Mouse (Mus musculus) liver, embryonic 14.5 days (tissue): ENCODE results near the gene Olfr813. TPM values are rescaled to one million over a fixed set of nuclear protein-coding genes. Genes with fewer than 3 reads are reported as not detected.
"Not testable (repeated sequence)": the region's sequence is repeated elsewhere in the genome, so short reads cannot be mapped to it uniquely, and the experiment has no call there.

ENCODE experiments used
- ATAC-seq: fragments of 200-750 bp; cut with Nextera tagmentation; 2 replicates; pipeline ENCODE4 v1.8.0; 2017; ENCODE audit warnings: moderate number of reproducible peaks, mild to moderate bottlenecking, moderate library complexity; ENCODE audit not compliant: insufficient read depth
- DNase-seq, 3 experiments: peaks; one replicate each; pipeline ENCODE4 v3.0.0-alpha.2; 2012 to 2013; ENCODE audit warnings: low read depth in 3 of 3, low spot score in 3 of 3
- H3K27ac ChIP-seq: fragments of 300-500 bp; sonication (generic); 2 replicates; pipeline ENCODE4 v1.5.1; 2014; ENCODE audit warnings: moderate library complexity, mild to moderate bottlenecking, control low read depth, inconsistent platforms
- H3K27me3 ChIP-seq: fragments of 300-500 bp; sonication (generic); 2 replicates; pipeline ENCODE4 v1.6.1; 2014; ENCODE audit warnings: mild to moderate bottlenecking, low read length, moderate library complexity; ENCODE audit not compliant: control insufficient read depth, insufficient read depth
- H3K36me3 ChIP-seq: fragments of 300-500 bp; sonication (generic); replicated peaks from 2 replicates; pipeline ENCODE4 v1.6.1; 2014; ENCODE audit warnings: low read depth; ENCODE audit not compliant: control insufficient read depth, insufficient read depth
- H3K4me1 ChIP-seq, 2 experiments: fragments of 200-500 bp in 1 of 2; fragments of 300-500 bp in 1 of 2; sonication (generic) in 1 of 2; replicated peaks; 2 replicates each; pipeline ENCODE4 v1.6.1; 2012 to 2014; ENCODE audit warnings: antibody characterized with exemption in 1 of 2, inconsistent platforms in 1 of 2, low read length in 1 of 2; ENCODE audit not compliant: control insufficient read depth in 2 of 2, insufficient read depth in 2 of 2
- H3K4me2 ChIP-seq: fragments of 300-500 bp; sonication (generic); 2 replicates; pipeline ENCODE4 v1.6.1; 2014; ENCODE audit warnings: low read depth, mild to moderate bottlenecking, control low read depth, moderate library complexity
- H3K4me3 ChIP-seq, 2 experiments: fragments of 200-500 bp in 1 of 2; fragments of 300-500 bp in 1 of 2; sonication (generic) in 1 of 2; 2 replicates each; pipeline ENCODE4 v1.5.1; 2012 to 2014; ENCODE audit warnings: low read depth in 2 of 2, low read length in 2 of 2, mild to moderate bottlenecking in 2 of 2, control low read depth in 1 of 2, inconsistent platforms in 1 of 2, moderate library complexity in 1 of 2; ENCODE audit not compliant: insufficient read depth in 1 of 2
- H3K9ac ChIP-seq: fragments of 300-500 bp; sonication (generic); replicated peaks from 2 replicates; pipeline ENCODE4 v1.6.1; 2014; ENCODE audit warnings: mild to moderate bottlenecking, control low read depth, moderate library complexity
- H3K9me3 ChIP-seq: fragments of 300-500 bp; sonication (generic); 2 replicates; pipeline ENCODE4 v1.6.1; 2016; ENCODE audit warnings: low read length, mixed read lengths; ENCODE audit not compliant: control insufficient read depth
- CTCF ChIP-seq: IDR thresholded peaks from 2 replicates; pipeline ENCODE4 v1.5.1; 2016; ENCODE audit warnings: antibody characterized with exemption, low read depth, control low read depth
- EP300 ChIP-seq: IDR thresholded peaks from 2 replicates; pipeline ENCODE4 v1.6.1; 2016; ENCODE audit warnings: antibody characterized with exemption, low read depth
- WGBS: fragments of 180-500 bp; shearing (Covaris S2); extraction: QIAGEN DNeasy Blood & Tissue Kit; methylation state at CpG from one replicate; pipeline ENCODE4 v1.1.7; 2014; ENCODE audit not compliant: insufficient replicate concordance; 5-methylcytosine and 5-hydroxymethylcytosine counted together
- polyA plus RNA-seq, 2 experiments: library from polyadenylated mRNA; depleted of rRNA in 1 of 2; stranded (reverse) in 1 of 2; unstranded in 1 of 2; fragments of >200 nt; fragmentation: Nextera tagmentation in 1 of 2; extraction: Ambion mirVana in 1 of 2; gene quantifications; 2 replicates each; pipeline versions ENCODE4 v1.2.1 to v1.2.3; 2012 to 2014

Gene Olfr813
- polyA plus RNA-seq, 2 experiments = not detected

DNA sequence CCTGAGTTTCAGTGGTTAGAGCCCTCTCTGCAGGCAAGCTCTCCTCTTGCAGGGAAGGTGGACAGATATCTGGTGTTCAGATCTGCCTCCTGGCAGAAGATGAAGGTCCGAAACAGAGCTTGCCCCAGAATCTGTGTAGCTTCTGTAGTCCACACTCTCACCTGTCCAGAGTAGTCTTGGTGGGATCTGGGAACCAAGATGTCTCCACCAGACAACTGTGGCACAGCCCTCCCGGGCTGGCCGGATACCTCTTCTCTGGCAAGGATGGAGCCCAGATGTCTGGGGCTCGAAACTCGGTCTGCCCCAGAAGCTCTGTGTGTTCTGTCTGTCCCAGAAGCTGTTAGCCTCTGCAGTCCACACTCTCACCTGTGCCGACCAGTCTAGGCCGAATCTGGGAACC, 30.8 kb downstream of the Olfr813 start:
- Histone ChIP-seq H3K27me3 (no peaks in the 10 kb centered on the region), H3K4me1 (no peaks in the 10 kb centered on the region), H3K4me3 (no peak overlapping the region), H3K36me3 (no peaks in the 10 kb centered on the region), H3K9me3 (no peaks in the 10 kb centered on the region), H3K4me2 (no peak overlapping the region), H3K27ac (no peak overlapping the region), H3K9ac (no peak overlapping the region)
- TF ChIP-seq CTCF (no peak), EP300 (no peak)
- DNase-seq (no peak), ATAC-seq (no peak)
- 70% methylated on average over 7 of the region's 7 CpGs for WGBS

DNA sequence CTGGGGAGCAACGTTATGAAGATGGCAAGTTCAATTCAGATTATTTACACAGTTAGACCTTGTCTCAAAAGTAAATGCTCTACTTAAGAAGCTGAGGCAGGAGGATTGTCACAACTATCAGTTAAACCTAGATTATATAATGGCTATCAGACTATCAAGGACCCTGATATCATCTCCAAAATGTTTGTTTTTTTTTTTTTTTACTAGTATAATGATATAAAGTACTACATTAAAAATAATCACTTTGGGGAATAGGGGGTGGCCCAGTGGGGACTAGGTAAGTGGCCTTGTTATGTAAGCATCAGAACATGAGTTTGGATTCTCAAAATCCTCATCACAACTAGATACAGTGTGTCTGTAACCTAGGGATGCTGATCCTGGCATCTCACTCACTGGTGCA, 50.6 kb downstream of the Olfr813 start, which contains the start of gene Olfr815:
Gene Olfr815 (minus strand): TSS at position 101 of the 400 bp plus-strand sequence.
- WGBS = no CpG with 5 or more reads among the region's 1 CpGs
- not testable (repeated sequence) for H3K27ac ChIP-seq, DNase-seq, ATAC-seq, H3K4me2 ChIP-seq, H3K36me3 ChIP-seq, H3K4me1 ChIP-seq, H3K4me3 ChIP-seq, H3K27me3 ChIP-seq, H3K9ac ChIP-seq, H3K9me3 ChIP-seq

Other genes with a start within 250 kb of the Olfr813 start
- not detected in 2 replicates for gene Olfr796, start 242.8 kb upstream of the Olfr813 start, polyA plus RNA-seq (2012; rRNA removed)
- not detected in 2 replicates for gene Olfr796, start 242.8 kb upstream of the Olfr813 start, polyA plus RNA-seq (2014; fragmentation: Nextera tagmentation; extraction: Ambion mirVana)
- not detected in 2 replicates for gene Olfr798, start 227.4 kb upstream of the Olfr813 start, polyA plus RNA-seq (2012; rRNA removed)
- not detected in 2 replicates for gene Olfr798, start 227.4 kb upstream of the Olfr813 start, polyA plus RNA-seq (2014; fragmentation: Nextera tagmentation; extraction: Ambion mirVana)
- not detected in 2 replicates for gene Olfr799, start 217.9 kb upstream of the Olfr813 start, polyA plus RNA-seq (2012; rRNA removed)
- gene Olfr799, start 217.9 kb upstream of the Olfr813 start, polyA plus RNA-seq (2014; fragmentation: Nextera tagmentation; extraction: Ambion mirVana) = not detected in 2 replicates
- gene Olfr800, start 197.7 kb upstream of the Olfr813 start, polyA plus RNA-seq (2012; rRNA removed) = not detected in 2 replicates
- not detected in 2 replicates for gene Olfr800, start 197.7 kb upstream of the Olfr813 start, polyA plus RNA-seq (2014; fragmentation: Nextera tagmentation; extraction: Ambion mirVana)
- not detected in 2 replicates for gene Olfr801, start 181.5 kb upstream of the Olfr813 start, polyA plus RNA-seq (2012; rRNA removed)
- gene Olfr801, start 181.5 kb upstream of the Olfr813 start, polyA plus RNA-seq (2014; fragmentation: Nextera tagmentation; extraction: Ambion mirVana) = not detected in 2 replicates
- gene Olfr802, start 167.2 kb upstream of the Olfr813 start, polyA plus RNA-seq (2012; rRNA removed) = not detected in 2 replicates
- gene Olfr802, start 167.2 kb upstream of the Olfr813 start, polyA plus RNA-seq (2014; fragmentation: Nextera tagmentation; extraction: Ambion mirVana) = not detected in 2 replicates
- gene Olfr803, start 161.1 kb upstream of the Olfr813 start, polyA plus RNA-seq (2012; rRNA removed) = not detected in 2 replicates
- not detected in 2 replicates for gene Olfr803, start 161.1 kb upstream of the Olfr813 start, polyA plus RNA-seq (2014; fragmentation: Nextera tagmentation; extraction: Ambion mirVana)
- gene Olfr804, start 152.2 kb upstream of the Olfr813 start, polyA plus RNA-seq (2012; rRNA removed) = not detected in 2 replicates
- gene Olfr804, start 152.2 kb upstream of the Olfr813 start, polyA plus RNA-seq (2014; fragmentation: Nextera tagmentation; extraction: Ambion mirVana) = not detected in 2 replicates
- not detected in 2 replicates for gene Olfr805, start 126.0 kb upstream of the Olfr813 start, polyA plus RNA-seq (2012; rRNA removed)
- not detected in 2 replicates for gene Olfr805, start 126.0 kb upstream of the Olfr813 start, polyA plus RNA-seq (2014; fragmentation: Nextera tagmentation; extraction: Ambion mirVana)
- gene Olfr806, start 113.4 kb upstream of the Olfr813 start, polyA plus RNA-seq (2012; rRNA removed) = not detected in 2 replicates
- not detected in 2 replicates for gene Olfr806, start 113.4 kb upstream of the Olfr813 start, polyA plus RNA-seq (2014; fragmentation: Nextera tagmentation; extraction: Ambion mirVana)
- gene Olfr807, start 97.6 kb upstream of the Olfr813 start, polyA plus RNA-seq (2012; rRNA removed) = not detected in 2 replicates
- not detected in 2 replicates for gene Olfr807, start 97.6 kb upstream of the Olfr813 start, polyA plus RNA-seq (2014; fragmentation: Nextera tagmentation; extraction: Ambion mirVana)
- not detected in 2 replicates for gene Olfr808, start 89.9 kb upstream of the Olfr813 start, polyA plus RNA-seq (2012; rRNA removed)
- not detected in 2 replicates for gene Olfr808, start 89.9 kb upstream of the Olfr813 start, polyA plus RNA-seq (2014; fragmentation: Nextera tagmentation; extraction: Ambion mirVana)
- gene Olfr809, start 80.7 kb upstream of the Olfr813 start, polyA plus RNA-seq (2012; rRNA removed) = not detected in 2 replicates
- not detected in 2 replicates for gene Olfr809, start 80.7 kb upstream of the Olfr813 start, polyA plus RNA-seq (2014; fragmentation: Nextera tagmentation; extraction: Ambion mirVana)
- gene Olfr810, start 60.5 kb upstream of the Olfr813 start, polyA plus RNA-seq (2012; rRNA removed) = not detected in 2 replicates
- gene Olfr810, start 60.5 kb upstream of the Olfr813 start, polyA plus RNA-seq (2014; fragmentation: Nextera tagmentation; extraction: Ambion mirVana) = not detected in 2 replicates
- not detected in 2 replicates for gene Olfr811, start 51.0 kb upstream of the Olfr813 start, polyA plus RNA-seq (2012; rRNA removed)
- gene Olfr811, start 51.0 kb upstream of the Olfr813 start, polyA plus RNA-seq (2014; fragmentation: Nextera tagmentation; extraction: Ambion mirVana) = not detected in 2 replicates
- gene Olfr812, start 9.3 kb upstream of the Olfr813 start, polyA plus RNA-seq (2012; rRNA removed) = not detected in 2 replicates
- not detected in 2 replicates for gene Olfr812, start 9.3 kb upstream of the Olfr813 start, polyA plus RNA-seq (2014; fragmentation: Nextera tagmentation; extraction: Ambion mirVana)
- gene Olfr814, start 24.5 kb downstream of the Olfr813 start, polyA plus RNA-seq (2012; rRNA removed) = not detected in 2 replicates
- gene Olfr814, start 24.5 kb downstream of the Olfr813 start, polyA plus RNA-seq (2014; fragmentation: Nextera tagmentation; extraction: Ambion mirVana) = not detected in 2 replicates
- not detected in 2 replicates for gene Olfr815, start 50.5 kb downstream of the Olfr813 start, polyA plus RNA-seq (2012; rRNA removed)
- not detected in 2 replicates for gene Olfr815, start 50.5 kb downstream of the Olfr813 start, polyA plus RNA-seq (2014; fragmentation: Nextera tagmentation; extraction: Ambion mirVana)
- gene Olfr816, start 60.2 kb downstream of the Olfr813 start, polyA plus RNA-seq (2012; rRNA removed) = not detected in 2 replicates
- not detected in 2 replicates for gene Olfr816, start 60.2 kb downstream of the Olfr813 start, polyA plus RNA-seq (2014; fragmentation: Nextera tagmentation; extraction: Ambion mirVana)
- gene Olfr818, start 93.7 kb downstream of the Olfr813 start, polyA plus RNA-seq (2012; rRNA removed) = not detected in 2 replicates
- not detected in 2 replicates for gene Olfr818, start 93.7 kb downstream of the Olfr813 start, polyA plus RNA-seq (2014; fragmentation: Nextera tagmentation; extraction: Ambion mirVana)
- gene Olfr819, start 111.9 kb downstream of the Olfr813 start, polyA plus RNA-seq (2012; rRNA removed) = not detected in 2 replicates
- gene Olfr819, start 111.9 kb downstream of the Olfr813 start, polyA plus RNA-seq (2014; fragmentation: Nextera tagmentation; extraction: Ambion mirVana) = not detected in 2 replicates
- not detected in 2 replicates for gene Olfr247, start 120.8 kb downstream of the Olfr813 start, polyA plus RNA-seq (2012; rRNA removed)
- not detected in 2 replicates for gene Olfr247, start 120.8 kb downstream of the Olfr813 start, polyA plus RNA-seq (2014; fragmentation: Nextera tagmentation; extraction: Ambion mirVana)
- gene Gm10310, start 129.7 kb downstream of the Olfr813 start, polyA plus RNA-seq (2012; rRNA removed) = not detected in 2 replicates
- gene Gm10310, start 129.7 kb downstream of the Olfr813 start, polyA plus RNA-seq (2014; fragmentation: Nextera tagmentation; extraction: Ambion mirVana) = not detected in 2 replicates
- gene Olfr820, start 157.3 kb downstream of the Olfr813 start, polyA plus RNA-seq (2012; rRNA removed) = not detected in 2 replicates
- gene Olfr820, start 157.3 kb downstream of the Olfr813 start, polyA plus RNA-seq (2014; fragmentation: Nextera tagmentation; extraction: Ambion mirVana) = not detected in 2 replicates
- gene Olfr821, start 175.0 kb downstream of the Olfr813 start, polyA plus RNA-seq (2012; rRNA removed) = not detected in 2 replicates
- not detected in 2 replicates for gene Olfr821, start 175.0 kb downstream of the Olfr813 start, polyA plus RNA-seq (2014; fragmentation: Nextera tagmentation; extraction: Ambion mirVana)
- not detected in 2 replicates for gene Olfr822, start 215.8 kb downstream of the Olfr813 start, polyA plus RNA-seq (2012; rRNA removed)
- not detected in 2 replicates for gene Olfr822, start 215.8 kb downstream of the Olfr813 start, polyA plus RNA-seq (2014; fragmentation: Nextera tagmentation; extraction: Ambion mirVana)